Mouse (Mus musculus): Measurements from ENCODE around the gene 9330182O14Rik. TPM values are rescaled to one million over a fixed set of nuclear protein-coding genes. Genes with fewer than 3 reads are reported as not detected.

The 9330182O14Rik gene
- total RNA-seq, 2 experiments from 2014 or later, result not detected

Small RNAs within 50 kb of the gene (microRNA-seq; reads per million reads assigned to microRNA genes)
- gene Gm25958 (ENCODE audit: borderline number of aligned reads in 2 of 2), result 0 reads per million in 2 experiments

Data from adrenal gland, adult 18-20 months (tissue).